Mouse (Mus musculus): ENCODE measurements around the gene Olfr1446. TPM values are rescaled to one million over a fixed set of nuclear protein-coding genes. Genes with fewer than 3 reads are reported as not detected.

Gene Olfr1446
- not detected in 2 replicates for total RNA-seq (2012; rRNA removed)
- not detected for polyA plus RNA-seq (2012; ENCODE audit: insufficient read depth in 1 of 2, insufficient read length in 2 of 2, low read depth in 1 of 2, low replicate concordance in 2 of 2, missing spikeins in 1 of 2)

DNA sequence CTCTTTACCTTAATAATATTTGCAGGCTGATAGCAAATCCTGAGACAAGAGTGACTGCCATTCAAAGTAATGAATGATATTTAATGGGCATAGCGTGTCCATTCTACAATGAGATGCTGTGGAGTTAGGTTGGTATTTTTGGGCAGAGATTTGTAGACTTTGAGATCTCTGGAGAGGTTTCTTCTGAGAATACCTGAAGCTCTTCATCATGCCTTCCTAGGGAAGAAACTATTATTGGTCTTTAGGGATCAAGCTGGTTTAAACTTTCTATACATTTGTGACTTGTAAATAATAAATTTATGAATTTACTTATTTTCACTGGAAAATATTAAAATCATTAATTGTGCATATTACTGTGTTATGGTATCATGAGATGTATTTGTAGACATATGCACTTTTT, at the start of gene Olfr1446:
Gene Olfr1446 (minus strand): TSS at position 101 of the 400 bp plus-strand sequence.
- H3K4me1 ChIP-seq (ENCODE audit: control insufficient read depth in 1 of 2, insufficient read depth in 2 of 2, low read length in 2 of 2): no peaks in the 10 kb centered on the region
- no peak within 1 kb of the TSS for H3K9ac ChIP-seq (ENCODE audit: control insufficient read depth, low read depth, low read length, poor library complexity, severe bottlenecking)

GRCm38 (mm10) chr19:12930540-12930939, 37.2 kb upstream of the Olfr1446 start, which contains the start of gene Olfr1449:
Gene Olfr1449, plus strand, starts transcription at chr19:12930840.
- DNase-seq (ENCODE audit: low read depth, low spot score): no peak
- TF ChIP-seq CTCF (IDR thresholded peaks at IDR 0.05 in 2 of 3, conservative IDR thresholded peaks at IDR 0.05 in 1 of 3; ENCODE audit: control insufficient read depth in 1 of 3, insufficient read depth in 1 of 3, low read depth in 2 of 3, low read length in 3 of 3, poor library complexity in 1 of 3, severe bottlenecking in 1 of 3): no peak
- no peak for TF ChIP-seq UBTF (IDR thresholded peaks at IDR 0.05; ENCODE audit: borderline replicate concordance, insufficient read depth, low read depth, low read length)
- TF ChIP-seq USF2 (IDR thresholded peaks at IDR 0.05; ENCODE audit: borderline replicate concordance in 1 of 2, insufficient read depth in 1 of 2, low read depth in 1 of 2, low read length in 2 of 2): no peak
- TF ChIP-seq ZKSCAN1 (IDR thresholded peaks at IDR 0.05; ENCODE audit: low read depth, low read length): no peak
- no peak for TF ChIP-seq TAL1 (IDR thresholded peaks at IDR 0.05; ENCODE audit: low read length)
- no peak for TF ChIP-seq ETS1 (IDR thresholded peaks at IDR 0.05; ENCODE audit: low read depth, low read length)
- TF ChIP-seq ELF1 (IDR thresholded peaks at IDR 0.05; ENCODE audit: low read depth, low read length): no peak
- TF ChIP-seq RAD21 (IDR thresholded peaks at IDR 0.05; ENCODE audit: low read depth, low read length): no peak
- no peak for TF ChIP-seq ZNF384 (IDR thresholded peaks at IDR 0.05; ENCODE audit: low read depth, low read length)
- TF ChIP-seq TCF12 (IDR thresholded peaks at IDR 0.05; ENCODE audit: low read depth, low read length): no peak
- no peak for TF ChIP-seq MYB (IDR thresholded peaks at IDR 0.05; ENCODE audit: low read depth, low read length)
- TF ChIP-seq MAZ (IDR thresholded peaks at IDR 0.05; ENCODE audit: low read depth, low read length): no peak
- no peak for TF ChIP-seq USF1 (IDR thresholded peaks at IDR 0.05; ENCODE audit: low read depth, low read length)
- no peak within 1 kb of the TSS for H3K9ac ChIP-seq (ENCODE audit: control insufficient read depth, low read depth, low read length, poor library complexity, severe bottlenecking)
- no peaks in the 10 kb centered on the region for H3K27me3 ChIP-seq (ENCODE audit: control insufficient read depth in 1 of 2, insufficient read depth in 2 of 2, low read length in 2 of 2)
- H3K36me3 ChIP-seq (ENCODE audit: control insufficient read depth in 1 of 2, insufficient read depth in 2 of 2, low read length in 2 of 2): no peaks in the 10 kb centered on the region
- no peaks in the 10 kb centered on the region for H3K79me2 ChIP-seq (ENCODE audit: control insufficient read depth, insufficient read depth, low read length, poor library complexity)
- H3K27ac ChIP-seq (ENCODE audit: control insufficient read depth, low read depth, low read length): no peak within 1 kb of the TSS
- H3K9me3 ChIP-seq (replicated peaks; ENCODE audit: insufficient read depth, low read length): no peaks in the 10 kb centered on the region
- no peak within 1 kb of the TSS for H3K4me3 ChIP-seq (ENCODE audit: control insufficient read depth in 1 of 2, insufficient read depth in 1 of 2, low read depth in 2 of 2, low read length in 2 of 2)
- no peaks in the 10 kb centered on the region for H3K4me1 ChIP-seq (ENCODE audit: control insufficient read depth in 1 of 2, insufficient read depth in 2 of 2, low read length in 2 of 2)

More for the DNA sequence above, at the start of gene Olfr1446:
- Histone ChIP-seq H3K4me3 (ENCODE audit: control insufficient read depth in 1 of 2, insufficient read depth in 1 of 2, low read depth in 2 of 2, low read length in 2 of 2) (no peak within 1 kb of the TSS), H3K79me2 (ENCODE audit: control insufficient read depth, insufficient read depth, low read length, poor library complexity) (no peaks in the 10 kb centered on the region), H3K27me3 (ENCODE audit: control insufficient read depth in 1 of 2, insufficient read depth in 2 of 2, low read length in 2 of 2) (no peaks in the 10 kb centered on the region), H3K27ac (ENCODE audit: control insufficient read depth, low read depth, low read length) (no peak within 1 kb of the TSS), H3K36me3 (ENCODE audit: control insufficient read depth in 1 of 2, insufficient read depth in 2 of 2, low read length in 2 of 2) (no peaks in the 10 kb centered on the region), H3K9me3 (replicated peaks; ENCODE audit: insufficient read depth, low read length) (no peaks in the 10 kb centered on the region)
- TF ChIP-seq ZC3H11A (IDR thresholded peaks at IDR 0.05; ENCODE audit: low read depth, low read length) (no peak), CTCF (IDR thresholded peaks at IDR 0.05 in 2 of 3, conservative IDR thresholded peaks at IDR 0.05 in 1 of 3; ENCODE audit: control insufficient read depth in 1 of 3, insufficient read depth in 1 of 3, low read depth in 2 of 3, low read length in 3 of 3, poor library complexity in 1 of 3, severe bottlenecking in 1 of 3) (no peak), MEF2A (IDR thresholded peaks at IDR 0.05; ENCODE audit: extremely low read depth, insufficient replicate concordance, low read depth, low read length, poor library complexity, severe bottlenecking) (no peak), E2F4 (IDR thresholded peaks at IDR 0.05; ENCODE audit: borderline replicate concordance, low read depth, low read length) (no peak), KAT2A (conservative IDR thresholded peaks at IDR 0.05; ENCODE audit: low read depth, low read length) (no peak), MXI1 (IDR thresholded peaks at IDR 0.05; ENCODE audit: low read depth, low read length) (no peak), GATA1 (IDR thresholded peaks at IDR 0.05; ENCODE audit: low read depth, low read length) (no peak), MAZ (IDR thresholded peaks at IDR 0.05; ENCODE audit: low read depth, low read length) (no peak), USF2 (IDR thresholded peaks at IDR 0.05; ENCODE audit: borderline replicate concordance in 1 of 2, insufficient read depth in 1 of 2, low read depth in 1 of 2, low read length in 2 of 2) (no peak), TCF12 (IDR thresholded peaks at IDR 0.05; ENCODE audit: low read depth, low read length) (no peak), ETS1 (IDR thresholded peaks at IDR 0.05; ENCODE audit: low read depth, low read length) (no peak), ELF1 (IDR thresholded peaks at IDR 0.05; ENCODE audit: low read depth, low read length) (no peak), POLR2AphosphoS2 (IDR thresholded peaks at IDR 0.05; ENCODE audit: low read length) (no peak)
- DNase-seq (ENCODE audit: low read depth, low spot score): no peak
